Comparison of ENCODE assay signal across 18 mouse cellular contexts in the genomic region with DNA sequence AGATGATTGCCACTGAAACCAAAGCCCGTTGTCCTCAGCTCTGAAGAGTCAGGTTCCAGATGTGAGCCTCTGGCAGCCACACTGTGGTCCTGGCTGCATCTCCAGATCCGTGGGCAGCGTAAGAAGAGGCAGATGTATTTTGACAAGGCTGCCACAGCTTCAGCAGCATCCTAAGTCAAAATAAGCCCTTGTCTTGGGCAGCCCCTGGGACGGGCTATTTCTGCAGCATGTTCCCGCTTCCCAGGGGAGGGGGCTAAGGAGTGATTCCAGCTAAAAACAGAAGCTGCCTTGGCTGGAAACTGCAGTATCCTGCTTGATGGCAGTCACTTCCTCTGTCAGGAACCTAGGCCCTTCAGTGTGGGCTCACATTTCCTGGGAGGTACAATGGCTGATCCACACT. TPM values are rescaled to one million over a fixed set of nuclear protein-coding genes. Genes with fewer than 3 reads are reported as not detected.
DNase-seq lines count a peak whose midpoint lies in the region; ATAC-seq lines count a peak whose summit lies in the region.
"Had no signal": no experiment of that assay in that cellular context is flagged by ENCODE, and none has a peak within 500 bp of the region (broad histone marks: within the 10 kb centered on the region; RNA-seq: fewer than 3 reads in every experiment).

No protein-coding gene starts in this region.

- H3K36me3 ChIP-seq in embryonic facial prominence, embryonic 14.5 days (ENCODE audit: control insufficient read depth, insufficient read depth, low read length) = no peaks in the 10 kb centered on the region
- H3K36me3 ChIP-seq in embryonic facial prominence, embryonic 10.5 days (replicated peaks) = no peaks in the 10 kb centered on the region
- H3K36me3 ChIP-seq: forebrain, embryonic 15.5 days; heart, embryonic 15.5 days had no signal

- no peak overlapping the region for H3K9ac ChIP-seq in embryonic facial prominence, embryonic 14.5 days (ENCODE audit: low read depth, low read length)
- H3K9ac ChIP-seq: forebrain, embryonic 15.5 days; heart, embryonic 15.5 days; hindbrain, embryonic 13.5 days had no signal

- no peak overlapping the region for H3K4me2 ChIP-seq in embryonic facial prominence, embryonic 14.5 days (ENCODE audit: low read depth, low read length)
- H3K4me2 ChIP-seq: forebrain, embryonic 15.5 days; heart, embryonic 11.5 days; heart, embryonic 15.5 days; hindbrain, embryonic 13.5 days had no signal

- no peak overlapping the region for H3K27ac ChIP-seq in embryonic facial prominence, embryonic 14.5 days (replicated peaks; ENCODE audit: low read depth, low read length)
- no peak overlapping the region for H3K27ac ChIP-seq in embryonic facial prominence, embryonic 10.5 days (replicated peaks)
- H3K27ac ChIP-seq: heart, adult 2 months; heart, embryonic 15.5 days; hindbrain, embryonic 13.5 days had no signal

- 57% methylated on average over 5 of the region's 5 CpGs for WGBS in embryonic facial prominence, embryonic 14.5 days
- WGBS in embryonic facial prominence, embryonic 10.5 days = 71% methylated on average over 5 of the region's 5 CpGs

- no peaks in the 10 kb centered on the region for H3K4me1 ChIP-seq in embryonic facial prominence, embryonic 14.5 days (ENCODE audit: control insufficient read depth, insufficient read depth, low read length)
- peaks cover 19% of the 10 kb centered on the region for H3K4me1 ChIP-seq in embryonic facial prominence, embryonic 10.5 days
- H3K4me1 ChIP-seq: heart, embryonic 15.5 days had no signal

- ATAC-seq in embryonic facial prominence, embryonic 14.5 days (ENCODE audit: low read depth) = no peak
- ATAC-seq: forebrain, embryonic 15.5 days had no signal

- H3K4me3 ChIP-seq in embryonic facial prominence, embryonic 14.5 days (ENCODE audit: low read depth, low read length) = no peak overlapping the region
- H3K4me3 ChIP-seq in embryonic facial prominence, embryonic 10.5 days = no peak overlapping the region
- H3K4me3 ChIP-seq: forebrain, embryonic 15.5 days; heart, adult 2 months; heart, embryonic 15.5 days; hindbrain, embryonic 13.5 days had no signal

- H3K27me3 ChIP-seq in embryonic facial prominence, embryonic 14.5 days (replicated peaks; ENCODE audit: control insufficient read depth, insufficient read depth, low read length) = no peaks in the 10 kb centered on the region
- no peaks in the 10 kb centered on the region for H3K27me3 ChIP-seq in embryonic facial prominence, embryonic 10.5 days (replicated peaks; ENCODE audit: low read depth, poor library complexity, severe bottlenecking)
- H3K27me3 ChIP-seq: forebrain, embryonic 15.5 days; heart, embryonic 15.5 days; hindbrain, embryonic 13.5 days had no signal

- DNase-seq in embryonic facial prominence, embryonic 14.5 days (ENCODE audit: low spot score) = peak; percentile 14
- DNase-seq in embryonic facial prominence, embryonic 10.5 days (ENCODE audit: low spot score) = no peak
- peak; percentile 43 to 64 for DNase-seq in left cerebral cortex, postnatal 14 days (ENCODE audit: low spot score in 2 of 2)
- DNase-seq in left cerebral cortex, postnatal 10 days (ENCODE audit: extremely low spot score in 1 of 2, low spot score in 2 of 2) = no peak
- peak; percentile 48 for DNase-seq in right cerebral cortex, adult 18-20 months
- no peak for DNase-seq in right cerebral cortex, adult 2 months (ENCODE audit: low spot score in 2 of 2)
- no peak for DNase-seq in urinary bladder, postnatal 10 days (ENCODE audit: low spot score)
- DNase-seq: adrenal gland, postnatal 10 days; cerebellum, adult 11-12 months; cerebellum, adult 9-11 months; cerebellum, postnatal 36 days; gastrocnemius, postnatal 14 days; heart, adult 2 months; heart, postnatal 14 days had no signal

- no peaks in the 10 kb centered on the region for H3K9me3 ChIP-seq in embryonic facial prominence, embryonic 14.5 days (ENCODE audit: control insufficient read depth, low read length)
- H3K9me3 ChIP-seq in embryonic facial prominence, embryonic 10.5 days = no peaks in the 10 kb centered on the region
- H3K9me3 ChIP-seq: forebrain, embryonic 15.5 days; heart, embryonic 15.5 days; hindbrain, embryonic 13.5 days had no signal

- intact Hi-C loops in left cerebral cortex, postnatal 14 days (cut with DNase I) = no loop called here
- intact Hi-C loops in left cerebral cortex, postnatal 10 days (cut with DNase I) = no loop called here

RNA-seq across cellular contexts. Expression of gene Cplx2, which starts 23.1 kb away (rescaled TPM):
- 7.0 and 9.6 TPM in 2 replicates for polyA plus RNA-seq in embryonic facial prominence, embryonic 14.5 days (2014; fragmentation: Nextera tagmentation; extraction: Ambion mirVana)
- polyA plus RNA-seq in embryonic facial prominence, embryonic 10.5 days (2016; fragmentation: Nextera tagmentation; extraction: Ambion mirVana) = 5.0 and 6.9 TPM in 2 replicates
- 100 to 1,000 TPM; 689 to 707 TPM for total RNA-seq in left cerebral cortex, postnatal 14 days (2021)
- 100 to 1,000 TPM; 641 to 656 TPM for total RNA-seq in left cerebral cortex, postnatal 10 days (2021)

Comparison
In these comparisons a context has a peak if more than half of its experiments do, and no peak if none do; other contexts are left out.
1. DNase-seq: peak in embryonic facial prominence, embryonic 14.5 days (single experiment), left cerebral cortex, postnatal 14 days (2 of 2) and right cerebral cortex, adult 18-20 months (single experiment); none in embryonic facial prominence, embryonic 10.5 days (single experiment), left cerebral cortex, postnatal 10 days (0 of 2), right cerebral cortex, adult 2 months (0 of 2) and urinary bladder, postnatal 10 days (single experiment).